Mouse (Mus musculus): ENCODE measurements around the gene Isy1.

Gene Isy1

DNA sequence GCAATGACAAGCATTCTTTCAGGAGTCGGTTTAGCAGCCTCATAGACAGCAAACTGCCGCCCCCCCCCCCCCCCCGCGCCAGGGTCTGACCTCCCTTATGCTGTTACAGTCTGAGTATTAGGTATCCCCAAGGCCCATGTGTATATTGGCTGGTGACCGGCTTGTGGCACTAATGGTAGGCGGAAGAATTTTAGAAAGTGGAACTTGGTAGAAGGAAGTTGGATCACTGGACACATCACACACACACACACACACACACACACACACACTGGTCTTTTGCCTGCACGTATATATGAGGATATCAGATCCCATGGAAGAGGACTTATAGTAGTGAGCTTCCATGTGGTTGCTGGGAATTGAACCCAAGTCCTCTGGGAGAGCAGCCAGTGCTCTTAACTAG lies 36.1 kb downstream of the Isy1 start:
- DNase-seq (ENCODE audit: low read depth) = no peak

GRCm38 (mm10) chr6:87799576-87799975 lies 39.0 kb downstream of the Isy1 start:
- no peak for DNase-seq (ENCODE audit: low read depth)

DNA sequence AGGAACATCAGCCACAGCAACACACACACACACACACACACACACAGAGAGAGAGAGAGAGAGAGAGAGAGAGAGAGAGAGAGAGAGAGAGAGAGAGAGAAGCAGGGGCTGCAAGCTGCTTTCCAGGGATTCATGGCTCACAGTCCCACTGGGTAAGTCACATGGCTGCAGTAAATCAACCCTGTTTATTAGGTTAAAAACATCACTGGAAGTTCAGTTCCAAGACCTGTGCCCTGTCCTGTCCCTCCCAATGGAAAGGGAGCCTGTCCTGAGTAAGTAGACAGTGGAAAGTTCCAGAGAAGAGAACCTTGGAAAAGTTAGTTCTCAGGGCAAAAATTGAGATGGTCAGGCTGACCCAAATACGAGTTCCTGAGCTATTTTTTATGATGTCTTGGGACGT lies 41.3 kb downstream of the Isy1 start:
- DNase-seq (ENCODE audit: low read depth) = no peak

- DNase-seq (ENCODE audit: low read depth) = no peak
These were observed 42.2 kb downstream of the Isy1 start for GRCm38 (mm10) chr6:87796251-87796880.

- DNase-seq (ENCODE audit: low read depth) = no peak
These were observed 43.0 kb downstream of the Isy1 start for GRCm38 (mm10) chr6:87795385-87796150.

- DNase-seq (ENCODE audit: low read depth) = no peak
These were observed 44.6 kb downstream of the Isy1 start for GRCm38 (mm10) chr6:87793821-87794510.

DNA sequence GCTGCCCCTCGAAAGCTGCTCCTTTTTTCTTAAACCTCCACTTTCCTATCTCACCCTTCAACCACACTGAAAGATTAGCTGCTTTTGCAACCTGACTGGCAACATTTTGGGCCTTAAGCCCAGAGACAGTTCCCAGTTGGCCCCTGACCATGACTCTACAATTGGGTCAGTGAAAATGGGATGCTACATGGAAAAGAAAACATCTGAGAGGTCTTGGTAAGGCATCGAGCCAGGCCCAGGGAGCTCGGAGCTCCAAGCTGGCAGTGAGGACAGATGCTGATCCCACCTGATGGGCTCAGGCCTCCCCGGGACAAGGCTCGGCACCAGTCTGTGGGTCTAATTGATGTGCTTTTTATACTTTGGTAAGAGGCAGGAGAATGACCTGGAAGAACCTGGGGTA lies 46.8 kb downstream of the Isy1 start:
- no peak for DNase-seq (ENCODE audit: low read depth)

DNA sequence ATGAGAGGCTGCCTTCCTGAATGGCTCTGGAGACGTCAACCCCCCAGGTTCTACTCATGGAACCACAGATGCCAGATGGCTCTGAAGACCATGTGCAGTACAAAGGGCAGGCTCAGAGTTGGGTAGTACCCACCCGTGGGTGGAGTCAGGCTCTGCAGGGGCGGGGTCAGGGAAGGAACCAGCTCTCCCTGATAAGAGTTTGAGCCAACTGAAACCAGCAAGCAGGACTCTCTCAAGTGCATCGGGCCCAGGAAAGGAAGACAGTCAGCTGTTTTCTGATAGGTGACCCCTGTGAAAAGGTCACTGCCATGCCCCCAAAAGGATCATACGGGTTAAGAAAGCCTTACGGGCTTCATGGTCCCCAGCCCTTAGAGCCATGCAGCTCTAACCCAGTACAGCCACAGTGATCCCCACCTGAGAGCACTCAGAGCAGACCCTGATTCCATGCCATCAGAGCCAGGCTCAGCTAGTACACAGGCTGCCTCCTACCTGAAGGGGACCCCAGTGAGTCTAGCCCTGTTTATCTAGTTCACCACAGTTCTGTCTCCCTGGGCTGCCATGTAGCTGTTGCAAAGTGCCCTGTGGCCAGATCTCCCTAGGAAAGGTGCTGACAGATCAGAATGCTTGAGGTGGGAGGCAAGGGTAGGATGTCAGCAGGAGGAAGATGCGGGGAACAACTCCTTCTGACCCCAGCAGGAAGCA lies 47.7 kb downstream of the Isy1 start:
- peak; percentile 86 for DNase-seq (ENCODE audit: low read depth)

DNA sequence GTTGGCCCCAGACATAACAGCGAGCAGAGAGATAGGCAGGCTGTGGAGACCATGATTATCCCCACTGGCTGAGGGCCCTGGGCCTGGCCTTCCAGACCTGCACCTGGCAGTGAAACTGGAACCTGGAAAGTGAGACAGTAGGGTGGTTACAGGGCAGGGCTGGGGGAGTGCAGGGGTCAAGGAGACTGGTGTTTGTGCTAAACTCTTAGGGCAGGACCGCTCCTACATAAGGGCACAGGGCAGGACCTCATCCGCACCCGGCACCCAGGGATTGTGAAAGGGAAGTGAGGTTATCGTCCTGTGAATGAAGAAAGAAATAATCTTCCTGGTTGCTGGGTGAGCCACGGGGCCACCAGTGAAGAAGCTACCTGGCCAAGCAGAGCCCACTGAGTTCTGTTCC lies 48.8 kb downstream of the Isy1 start:
- DNase-seq (ENCODE audit: low read depth) = no peak

DNA sequence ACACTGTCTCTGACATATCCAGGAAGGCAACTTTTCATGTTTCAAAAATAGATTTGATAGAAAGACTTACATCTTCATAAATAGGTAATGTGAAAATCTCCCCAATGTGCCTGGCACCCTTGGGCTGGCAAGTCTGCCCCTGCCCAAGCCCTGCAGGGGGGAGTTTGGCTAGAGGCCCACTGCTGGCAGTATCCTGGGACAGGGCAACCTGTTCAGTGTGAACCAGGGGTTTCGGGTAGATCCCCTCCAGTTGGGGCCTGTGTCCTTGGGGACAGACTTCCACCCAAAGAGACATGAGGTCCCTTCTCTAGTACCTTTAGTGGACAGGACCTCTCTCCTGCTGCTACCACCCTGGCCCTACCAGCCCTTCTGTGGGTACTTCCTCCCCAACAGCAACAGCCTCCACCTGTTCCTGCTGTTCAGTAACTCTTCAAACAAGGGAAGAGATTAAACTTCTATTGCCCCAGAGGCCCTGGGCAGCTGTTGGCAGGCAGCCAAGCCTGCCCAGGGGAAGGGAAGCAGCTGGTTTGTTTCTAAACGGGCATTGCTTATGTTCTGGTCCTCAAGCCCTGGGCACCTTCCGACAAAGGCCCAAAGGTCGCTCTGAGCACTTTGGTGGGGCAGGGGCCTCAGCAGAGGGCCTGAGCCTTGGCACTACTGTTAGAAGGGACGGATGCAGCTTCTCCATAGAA lies 49.6 kb downstream of the Isy1 start:
- DNase-seq (ENCODE audit: low read depth) = no peak

GRCm38 (mm10) chr6:87788266-87788895 lies 50.2 kb downstream of the Isy1 start:
- no peak for DNase-seq (ENCODE audit: low read depth)

DNA sequence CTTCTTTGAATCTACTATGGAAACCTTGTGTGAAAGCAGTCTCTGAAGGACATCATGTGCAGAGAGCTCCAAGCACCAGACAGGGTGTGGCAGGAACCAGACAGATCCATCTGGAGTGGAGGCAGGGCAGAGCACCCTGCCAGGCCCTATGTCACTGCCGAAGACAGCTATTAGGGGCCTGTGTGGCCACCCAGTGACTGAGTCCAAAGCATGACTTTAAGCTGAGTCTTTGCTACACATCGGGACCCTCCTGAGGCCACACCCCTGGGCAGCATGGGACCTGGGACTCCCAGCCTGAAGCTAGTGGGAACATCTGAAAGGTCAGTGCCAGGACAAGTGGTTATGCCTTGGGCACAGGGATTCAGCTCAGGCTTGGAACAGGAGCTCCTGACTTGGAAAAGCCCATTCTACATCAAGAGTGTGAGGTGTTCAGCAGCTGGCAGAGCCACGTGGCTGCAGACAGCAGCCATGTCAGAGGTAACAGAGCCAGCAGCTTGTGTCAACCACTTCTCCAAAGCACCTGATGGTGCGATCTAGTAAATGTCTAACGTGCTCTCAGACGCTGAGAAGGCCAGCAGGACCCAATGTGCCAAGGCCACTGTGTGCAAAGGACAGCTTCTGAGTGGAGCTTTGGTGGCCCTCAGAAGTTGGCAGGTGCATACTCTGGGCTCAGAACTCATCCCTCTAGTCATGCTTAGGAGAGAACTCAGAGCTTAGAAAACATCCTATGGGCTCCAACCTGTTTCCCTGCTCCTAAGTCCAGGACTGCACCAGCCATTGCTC lies 51.3 kb downstream of the Isy1 start:
- DNase-seq (ENCODE audit: low read depth) = no peak

DNA sequence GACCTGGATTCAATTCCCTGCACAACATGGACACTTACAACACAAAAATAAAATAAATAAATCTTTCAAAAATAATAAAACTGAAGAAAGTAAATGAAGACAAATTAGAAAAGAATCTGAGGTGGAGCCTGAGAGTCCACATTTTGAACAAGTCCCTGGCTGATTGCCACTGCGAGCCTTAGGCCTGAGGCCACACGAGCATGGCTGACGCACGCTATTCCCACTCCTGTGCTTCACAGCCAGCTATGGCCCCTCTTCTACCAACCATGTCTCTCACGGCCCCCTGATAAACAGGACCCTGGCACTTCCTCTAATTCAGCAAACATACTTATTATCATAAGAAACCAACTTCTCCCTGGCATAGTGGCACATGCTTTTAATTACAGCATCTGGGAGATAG lies 52.0 kb downstream of the Isy1 start:
- no peak for DNase-seq (ENCODE audit: low read depth)

DNA sequence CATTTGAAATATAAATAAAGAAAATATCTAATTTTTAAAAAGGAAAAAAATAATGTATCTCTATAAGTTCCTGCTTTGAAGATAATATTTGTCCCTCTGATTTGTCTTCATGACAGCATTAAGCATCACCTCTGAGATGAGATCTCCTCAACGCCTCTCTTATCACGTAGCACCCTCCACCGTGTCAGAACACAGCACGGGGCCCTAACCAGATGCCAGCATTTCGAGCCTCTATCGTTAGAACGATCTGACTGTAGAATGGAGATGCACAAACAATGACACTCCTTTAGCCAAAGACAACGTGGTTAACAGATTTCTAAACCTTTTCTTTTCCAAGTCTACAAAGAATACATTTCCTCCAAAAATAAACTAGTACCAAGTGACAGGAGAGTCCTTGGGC lies 54.6 kb downstream of the Isy1 start:
- DNase-seq (ENCODE audit: low read depth) = no peak

DNA sequence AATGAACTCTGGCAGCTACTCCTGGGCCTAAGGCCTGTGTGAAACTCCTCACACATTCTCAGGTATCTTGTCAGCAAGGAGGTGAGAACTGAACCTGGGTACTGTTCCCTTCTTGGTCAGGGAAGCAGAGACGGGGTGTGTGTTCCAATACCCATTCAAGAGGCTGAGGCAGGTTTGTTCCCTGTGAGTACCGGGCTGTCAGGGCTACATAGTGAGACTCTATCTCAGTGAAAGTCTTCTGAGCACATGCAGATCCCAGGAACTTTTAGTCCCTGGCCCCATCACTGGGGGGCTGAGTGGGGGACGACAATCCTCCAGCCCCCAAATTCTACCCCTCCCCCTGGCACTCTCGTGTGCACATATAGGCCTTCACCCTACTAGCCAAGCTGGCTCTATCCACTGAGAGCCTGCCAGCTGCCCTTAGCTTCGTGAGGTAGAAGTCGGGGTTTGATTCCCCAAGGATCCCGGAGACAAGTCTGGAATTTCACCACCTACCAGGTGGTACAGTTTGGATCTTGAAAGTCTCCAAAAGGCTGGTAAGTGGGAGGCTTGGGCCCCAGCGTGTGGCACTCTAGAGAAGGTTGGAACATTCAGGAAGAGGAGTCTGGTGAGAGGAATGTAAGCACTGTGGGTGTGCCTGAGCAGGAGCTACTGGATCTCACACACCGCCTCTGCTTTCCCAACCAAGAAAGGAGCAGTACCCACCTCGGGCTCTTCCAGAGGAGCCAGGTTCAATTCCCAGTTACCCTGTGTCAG lies 57.9 kb downstream of the Isy1 start:
- no peak for DNase-seq (ENCODE audit: low read depth)

DNA sequence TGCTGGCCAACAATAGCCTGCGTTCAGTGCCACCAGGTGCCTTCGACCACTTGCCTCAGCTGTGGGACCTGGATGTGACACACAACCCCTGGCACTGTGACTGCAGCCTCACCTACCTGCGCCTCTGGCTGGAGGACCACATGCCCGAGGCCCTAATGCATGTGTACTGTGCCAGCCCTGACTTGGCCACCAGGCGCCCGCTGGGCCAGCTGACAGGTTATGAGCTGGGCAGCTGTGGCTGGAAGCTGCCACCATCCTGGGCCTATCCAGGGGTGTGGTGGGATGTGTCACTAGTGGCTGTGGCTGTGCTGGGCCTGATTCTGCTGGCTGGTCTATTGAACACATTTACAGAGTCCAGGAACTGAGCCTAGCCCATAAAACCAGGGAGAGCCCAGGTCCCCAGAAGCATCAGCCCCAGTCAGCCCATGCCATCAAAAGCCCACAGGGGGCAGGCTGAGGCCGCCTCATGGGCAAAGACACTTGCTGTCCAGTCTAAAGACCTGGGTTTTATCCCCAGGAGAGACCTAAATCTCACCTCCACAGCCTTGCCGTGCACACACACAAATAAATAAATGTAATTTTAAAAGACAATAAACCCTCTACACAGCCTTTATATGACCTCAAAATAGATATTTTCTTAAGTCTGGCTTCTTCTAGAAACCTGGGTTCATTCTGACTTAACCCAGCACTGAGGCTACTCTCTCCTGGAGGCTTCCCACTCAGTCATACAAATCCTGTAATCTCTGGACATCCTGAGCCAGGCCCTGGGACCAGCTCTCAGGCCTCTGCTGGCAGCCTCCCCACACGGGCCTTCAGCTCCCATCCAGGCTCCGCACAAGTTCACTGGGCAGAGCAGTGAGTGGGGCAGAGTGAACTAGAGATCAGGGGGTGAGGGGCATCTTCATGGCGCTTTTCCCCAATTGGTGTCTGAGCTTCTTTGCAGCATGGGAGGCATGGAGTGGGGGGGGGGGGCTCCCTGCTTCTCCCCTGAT lies 59.1 kb downstream of the Isy1 start:
- no peak for DNase-seq (ENCODE audit: low read depth)

DNA sequence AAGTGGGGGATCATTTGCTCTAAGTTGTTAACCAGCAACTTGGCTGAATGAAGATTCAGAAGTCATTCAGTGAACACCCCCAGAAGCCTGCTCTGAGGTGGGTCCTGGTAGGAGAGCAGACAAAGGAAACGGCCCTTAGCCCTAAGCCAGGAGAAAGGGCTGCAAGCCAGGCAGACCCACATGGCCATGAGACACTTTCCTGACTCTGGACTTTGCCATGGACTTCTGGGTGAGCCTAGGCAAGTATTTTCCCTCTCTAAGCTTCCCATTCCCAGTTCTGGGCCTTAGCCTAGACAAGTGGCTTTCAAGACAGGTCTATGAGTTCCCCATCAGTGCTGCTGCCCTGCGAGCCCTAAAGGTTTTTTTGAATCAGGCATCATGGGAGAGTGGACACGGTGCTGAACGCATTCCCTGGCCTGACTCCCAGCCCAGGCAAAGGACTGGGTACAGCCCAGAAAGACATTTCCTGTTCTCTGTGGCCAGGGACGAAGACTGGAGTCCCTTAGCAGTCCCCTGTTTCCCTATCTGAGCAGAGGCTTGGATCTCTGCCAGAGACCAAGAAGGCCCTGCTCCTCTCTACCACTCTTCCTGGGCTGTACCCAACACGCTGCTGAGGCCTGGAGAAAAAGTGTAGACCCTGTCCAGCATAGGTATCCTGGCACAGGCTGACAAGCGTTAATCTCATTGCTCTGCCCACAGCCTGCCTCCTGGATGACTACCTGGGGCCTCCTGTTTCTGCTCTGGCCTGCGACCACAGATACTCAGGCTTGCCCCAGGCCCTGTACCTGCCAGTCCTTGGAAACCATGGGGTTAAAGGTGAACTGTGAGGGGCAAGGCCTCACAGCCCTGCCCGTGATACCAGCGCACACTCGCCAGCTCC lies 60.1 kb downstream of the Isy1 start:
- no peak for DNase-seq (ENCODE audit: low read depth)

DNA sequence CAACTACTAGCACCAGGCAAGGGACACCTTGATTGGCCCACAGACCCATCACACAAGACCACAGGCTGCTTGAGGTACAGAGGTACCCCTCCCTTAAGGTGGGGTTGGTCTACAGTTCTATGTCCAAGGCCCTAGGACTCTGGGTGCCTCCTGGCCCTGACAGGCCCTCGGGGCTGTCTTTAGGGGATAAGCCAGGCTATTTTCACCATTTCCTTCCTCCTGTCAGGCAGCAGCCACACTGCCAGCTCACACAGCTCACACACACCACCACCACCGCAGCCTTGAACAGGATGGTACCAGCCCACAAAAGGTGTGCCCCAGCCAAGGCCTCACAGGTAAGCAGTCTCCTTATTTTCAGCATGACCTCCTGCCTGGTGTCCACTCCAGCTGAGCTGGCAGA lies 60.8 kb downstream of the Isy1 start, which contains the start of gene Gp9:
Gene Gp9 (plus strand): TSS at position 231 of the 400 bp plus-strand sequence.
- no peak for DNase-seq (ENCODE audit: low read depth)
